Mouse (Mus musculus): Measurements from ENCODE around the gene Arhgap31.

Gene Arhgap31

GRCm38 (mm10) chr16:38724974-38725373, 11.9 kb upstream of the Arhgap31 start:
- DNase-seq, result peak; percentile 99

- DNase-seq, result peak; percentile 92
Observed at GRCm38 (mm10) chr16:38724256-38724655, 11.2 kb upstream of the Arhgap31 start.

GRCm38 (mm10) chr16:38721377-38721776, 8.3 kb upstream of the Arhgap31 start:
- peak; percentile 79 for DNase-seq

- DNase-seq, result peak; percentile 87
Observed at GRCm38 (mm10) chr16:38714259-38714526, 1.1 kb upstream of the Arhgap31 start.

GRCm38 (mm10) chr16:38713404-38714258, 557 bp upstream of the Arhgap31 start:
- no peak for DNase-seq

- peak; percentile 95 for DNase-seq
Observed at GRCm38 (mm10) chr16:38712105-38712504, 969 bp downstream of the Arhgap31 start.

GRCm38 (mm10) chr16:38711245-38711644, 1.8 kb downstream of the Arhgap31 start:
- peak; percentile 95 for DNase-seq

GRCm38 (mm10) chr16:38708962-38709520, 4.0 kb downstream of the Arhgap31 start:
- peak; percentile 95 for DNase-seq

GRCm38 (mm10) chr16:38706782-38707181, 6.3 kb downstream of the Arhgap31 start:
- peak; percentile 94 for DNase-seq

GRCm38 (mm10) chr16:38705531-38706281, 7.4 kb downstream of the Arhgap31 start:
- peak; percentile 93 for DNase-seq

GRCm38 (mm10) chr16:38703501-38703900, 9.6 kb downstream of the Arhgap31 start:
- DNase-seq, result peak; percentile 91

GRCm38 (mm10) chr16:38702316-38702715, 10.8 kb downstream of the Arhgap31 start:
- DNase-seq, result peak; percentile 69

GRCm38 (mm10) chr16:38701492-38702185, 11.4 kb downstream of the Arhgap31 start:
- peak; percentile 94 for DNase-seq

GRCm38 (mm10) chr16:38700392-38701162, 12.5 kb downstream of the Arhgap31 start:
- peak; percentile 94 for DNase-seq

GRCm38 (mm10) chr16:38697611-38698010, 15.5 kb downstream of the Arhgap31 start:
- DNase-seq, result peak; percentile 78

GRCm38 (mm10) chr16:38695557-38695956, 17.5 kb downstream of the Arhgap31 start:
- DNase-seq, result peak; percentile 82

GRCm38 (mm10) chr16:38694906-38695540, 18.1 kb downstream of the Arhgap31 start:
- peak; percentile 81 for DNase-seq

GRCm38 (mm10) chr16:38690501-38690900, 22.6 kb downstream of the Arhgap31 start:
- DNase-seq, result peak; percentile 91

- peak; percentile 95 for DNase-seq
Observed at GRCm38 (mm10) chr16:38689786-38690185, 23.3 kb downstream of the Arhgap31 start.

- DNase-seq, result peak; percentile 95
Observed at GRCm38 (mm10) chr16:38688531-38689264, 24.4 kb downstream of the Arhgap31 start.

- peak; percentile 69 for DNase-seq
Observed at GRCm38 (mm10) chr16:38687673-38688072, 25.4 kb downstream of the Arhgap31 start.
